Mouse (Mus musculus) naive thymus-derived CD4-positive, alpha-beta T cell, adult 5 months (primary cell): ENCODE measurements around the gene Cyp2d10. TPM values are rescaled to one million over a fixed set of nuclear protein-coding genes. Genes with fewer than 3 reads are reported as not detected.

ENCODE experiments used
- polyA plus RNA-seq: library from polyadenylated mRNA; unstranded; fragments of 100-300 nt; shearing (Covaris generic); gene quantifications from one replicate; pipeline ENCODE4 v1.2.1, GENCODE M21; 2017

The Cyp2d10 gene
- not detected for polyA plus RNA-seq

DNA sequence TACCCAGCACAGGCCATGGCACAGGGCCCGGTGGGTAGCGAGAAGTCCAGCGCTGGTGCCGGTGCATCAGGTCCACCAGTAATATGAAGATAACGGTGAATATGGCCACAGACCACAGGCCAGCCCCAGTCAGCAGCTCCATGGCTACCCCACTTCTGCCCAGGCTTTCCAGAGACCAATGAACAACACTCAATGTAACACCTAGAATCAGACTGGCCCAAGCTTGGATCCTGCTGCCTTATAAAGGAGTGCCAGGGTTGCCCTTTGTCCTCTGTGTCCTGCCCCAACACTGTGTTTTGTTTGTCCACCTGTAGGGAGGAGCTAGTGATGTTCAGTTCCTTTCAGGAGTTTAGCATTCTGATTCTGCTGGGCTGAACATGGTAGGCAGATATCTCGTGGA lies at the start of gene Cyp2d10:
Gene Cyp2d10, minus strand, starts transcription at position 215 of the 400 bp plus-strand sequence.

GRCm38 (mm10) chr15:82433137-82433536 lies 26.1 kb upstream of the Cyp2d10 start, which contains the start of gene Cyp2d9:
Gene Cyp2d9, plus strand, starts transcription at chr15:82433437.

DNA sequence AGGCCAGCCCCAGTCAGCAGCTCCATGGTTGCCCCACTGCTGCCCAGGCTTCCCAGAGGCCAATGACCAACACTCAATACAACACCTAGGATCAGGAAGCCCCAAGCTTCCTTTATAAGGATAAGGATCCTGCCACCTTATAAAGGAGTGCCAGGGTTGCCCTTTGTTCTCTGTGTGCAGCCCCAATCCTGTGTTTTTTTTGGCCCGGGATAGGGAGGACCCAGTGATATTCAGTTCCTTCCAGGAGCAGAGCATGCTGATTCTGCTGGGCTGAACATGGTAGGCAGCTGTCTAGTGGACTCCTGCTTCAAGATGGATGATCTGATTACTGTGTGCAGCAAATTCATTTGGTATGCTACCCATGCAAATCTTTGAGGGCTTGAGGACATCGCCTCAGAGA lies 13.1 kb downstream of the Cyp2d10 start, which contains the start of gene Cyp2d11:
Gene Cyp2d11, minus strand, starts transcription at position 101 of the 400 bp plus-strand sequence.

GRCm38 (mm10) chr15:82379871-82380713 lies 26.9 kb downstream of the Cyp2d10 start, which contains the start of gene Cyp2d22:
Gene Cyp2d22, minus strand, starts transcription at chr15:82380260.

GRCm38 (mm10) chr15:82354126-82354945 lies 52.7 kb downstream of the Cyp2d10 start, which contains the start of gene Ndufa6:
Gene Ndufa6, minus strand, starts transcription at chr15:82354322.

Other genes with a start within 250 kb of the Cyp2d10 start
- 0.44 TPM for gene Shisa8, start 194.4 kb downstream of the Cyp2d10 start, polyA plus RNA-seq
- 0.77 TPM for gene Tnfrsf13c, start 182.8 kb downstream of the Cyp2d10 start, polyA plus RNA-seq
- gene Cenpm, start 162.4 kb downstream of the Cyp2d10 start, polyA plus RNA-seq = 3.2 TPM
- not detected for gene 1500009C09Rik, start 154.8 kb downstream of the Cyp2d10 start, polyA plus RNA-seq
- not detected for gene Sept3, start 132.3 kb downstream of the Cyp2d10 start, polyA plus RNA-seq
- gene Wbp2nl, start 108.2 kb downstream of the Cyp2d10 start, polyA plus RNA-seq = not detected
- 23.9 TPM for gene Naga, start 68.3 kb downstream of the Cyp2d10 start, polyA plus RNA-seq
- gene Pheta2, start 68.3 kb downstream of the Cyp2d10 start, polyA plus RNA-seq = 0.44 TPM
- gene Smdt1, start 68.2 kb downstream of the Cyp2d10 start, polyA plus RNA-seq = 170 TPM
- gene Ndufa6, start 52.9 kb downstream of the Cyp2d10 start, polyA plus RNA-seq = 347 TPM
- gene Cyp2d22, start 26.9 kb downstream of the Cyp2d10 start, polyA plus RNA-seq = 38.3 TPM
- not detected for gene Cyp2d11, start 13.2 kb downstream of the Cyp2d10 start, polyA plus RNA-seq
- not detected for gene Cyp2d9, start 26.2 kb upstream of the Cyp2d10 start, polyA plus RNA-seq
- gene Cyp2d12, start 147.9 kb upstream of the Cyp2d10 start, polyA plus RNA-seq = not detected
- gene Cyp2d34, start 213.8 kb upstream of the Cyp2d10 start, polyA plus RNA-seq = not detected